Mouse (Mus musculus) kidney, postnatal 0 days (tissue): ENCODE data around the gene Cnot10. TPM values are rescaled to one million over a fixed set of nuclear protein-coding genes. Genes with fewer than 3 reads are reported as not detected.
A peak's percentile ranks its signal among the peaks of the same experiment; 100 is the strongest.

ENCODE experiments used
- ATAC-seq: fragments of 200-750 bp; cut with Nextera tagmentation; replicated peaks from 2 replicates; pipeline ENCODE4 v1.8.0; 2017; ENCODE audit warnings: low read depth, moderate number of reproducible peaks, moderate TSS enrichment, moderate library complexity; ENCODE audit not compliant: low FRiP score
- DNase-seq: peaks from one replicate; pipeline ENCODE4 v3.0.0-alpha.2; 2016; ENCODE audit warnings: low spot score
- H3K27ac ChIP-seq: fragments of 300-500 bp; sonication (generic); 2 replicates; pipeline ENCODE4 v1.5.1; 2014; ENCODE audit warnings: mild to moderate bottlenecking
- H3K27me3 ChIP-seq: fragments of 300-500 bp; sonication (generic); 2 replicates; pipeline ENCODE4 v1.6.1; 2014; ENCODE audit warnings: low read length, mixed read lengths; ENCODE audit not compliant: insufficient read depth
- H3K36me3 ChIP-seq: fragments of 300-500 bp; sonication (generic); 2 replicates; pipeline ENCODE4 v1.6.1; 2014; ENCODE audit warnings: low read length, mixed read lengths; ENCODE audit not compliant: insufficient read depth
- H3K4me1 ChIP-seq: fragments of 300-500 bp; sonication (generic); replicated peaks from 2 replicates; pipeline ENCODE4 v1.6.1; 2014; ENCODE audit warnings: antibody characterized with exemption, low read length, mixed read lengths; ENCODE audit not compliant: insufficient read depth
- H3K4me2 ChIP-seq: fragments of 300-500 bp; sonication (generic); 2 replicates; pipeline ENCODE4 v1.6.1; 2014; ENCODE audit warnings: mild to moderate bottlenecking, low read length, moderate library complexity, mixed read lengths
- H3K4me3 ChIP-seq: fragments of 300-500 bp; sonication (generic); replicated peaks from 2 replicates; pipeline ENCODE4 v1.5.1; 2014; ENCODE audit warnings: low read depth, low read length
- H3K9ac ChIP-seq: fragments of 300-500 bp; sonication (generic); 2 replicates; pipeline ENCODE4 v1.6.1; 2014; ENCODE audit warnings: low read depth, low read length
- H3K9me3 ChIP-seq: fragments of 300-500 bp; sonication (generic); replicated peaks from 2 replicates; pipeline ENCODE4 v1.6.1; 2016; ENCODE audit warnings: low read length, inconsistent platforms, mixed read lengths
- CTCF ChIP-seq: IDR thresholded peaks from 2 replicates; pipeline ENCODE4 v1.5.1; 2016; ENCODE audit warnings: antibody characterized with exemption, low read depth, mild to moderate bottlenecking, moderate library complexity
- WGBS: fragments of 180-500 bp; shearing (Covaris S2); extraction: QIAGEN DNeasy Blood & Tissue Kit; methylation state at CpG from one replicate; pipeline ENCODE4 v1.1.7; 2014; 5-methylcytosine and 5-hydroxymethylcytosine counted together
- polyA plus RNA-seq: library from polyadenylated mRNA; unstranded; fragments of >200 nt; fragmentation: Nextera tagmentation; extraction: Ambion mirVana; gene quantifications from 2 replicates; pipeline ENCODE4 v1.2.1, GENCODE M21; 2015

Cnot10 gene
- polyA plus RNA-seq, 1 experiment from 2014 or later, result 45.7 TPM

- Histone ChIP-seq H3K9me3 (no peaks in the 10 kb centered on the region), H3K36me3 (peaks cover 19% of the 10 kb centered on the region; the same call in 1 of the 2 replicates), H3K27me3 (no peaks in the 10 kb centered on the region), H3K9ac (no peak overlapping the region), H3K27ac (no peak overlapping the region), H3K4me2 (no peak overlapping the region), H3K4me3 (no peak overlapping the region), H3K4me1 (no peaks in the 10 kb centered on the region)
- TF ChIP-seq CTCF, result no peak
- ATAC-seq, result no peak
- no peak for DNase-seq
- 66% methylated on average over 12 of the region's 12 CpGs for WGBS
These were observed 36.0 kb downstream of the Cnot10 start for GRCm38 (mm10) chr9:114603876-114604540.

DNA sequence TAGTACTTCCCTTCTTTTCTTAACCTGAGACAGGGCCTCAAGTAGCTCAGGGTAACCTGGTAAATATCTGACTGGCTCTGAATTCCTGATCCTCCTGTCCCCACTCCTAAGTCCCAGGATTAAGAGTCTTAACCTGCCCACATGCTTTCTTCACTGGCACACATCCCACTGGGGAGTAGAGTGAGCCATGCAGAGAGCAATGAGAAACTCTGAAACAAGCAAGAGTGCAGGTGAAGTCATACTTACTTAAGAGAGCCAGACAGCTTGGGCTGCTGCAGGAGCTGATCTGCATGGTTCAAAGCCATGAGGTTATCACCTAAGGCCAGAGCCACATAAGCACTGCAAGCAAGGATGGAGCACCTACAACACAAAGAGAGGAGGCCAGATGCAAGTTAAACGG lies 38.9 kb downstream of the Cnot10 start:
- Histone ChIP-seq H3K36me3 (peaks cover 27% of the 10 kb centered on the region), H3K9me3 (no peaks in the 10 kb centered on the region), H3K4me2 (no peak overlapping the region), H3K27me3 (no peaks in the 10 kb centered on the region), H3K27ac (no peak overlapping the region), H3K4me3 (no peak overlapping the region), H3K9ac (no peak overlapping the region), H3K4me1 (no peaks in the 10 kb centered on the region)
- DNase-seq (no peak), ATAC-seq (no peak)
- TF ChIP-seq CTCF, result no peak
- WGBS, result 93% methylated on average over 1 of the region's 1 CpGs

GRCm38 (mm10) chr9:114585017-114585345 lies 55.0 kb downstream of the Cnot10 start:
- Histone ChIP-seq H3K4me3 (no peak overlapping the region), H3K36me3 (no peaks in the 10 kb centered on the region), H3K27me3 (no peaks in the 10 kb centered on the region), H3K9me3 (no peaks in the 10 kb centered on the region), H3K4me2 (peak overlapping the region; percentile 90), H3K9ac (0 out of 2 replicates have a peak overlapping the region, but pooled peaks have one; percentile 67), H3K27ac (peak overlapping the region; percentile 62; the same call in 1 of the 2 replicates), H3K4me1 (peaks cover 4% of the 10 kb centered on the region; the same call in 1 of the 2 replicates)
- 48% methylated on average over 5 of the region's 5 CpGs for WGBS
- ATAC-seq, result 0 out of 2 replicates have a peak, but pooled peaks have one; percentile 14
- peak; percentile 58 for TF ChIP-seq CTCF
- peak; percentile 31 for DNase-seq

DNA sequence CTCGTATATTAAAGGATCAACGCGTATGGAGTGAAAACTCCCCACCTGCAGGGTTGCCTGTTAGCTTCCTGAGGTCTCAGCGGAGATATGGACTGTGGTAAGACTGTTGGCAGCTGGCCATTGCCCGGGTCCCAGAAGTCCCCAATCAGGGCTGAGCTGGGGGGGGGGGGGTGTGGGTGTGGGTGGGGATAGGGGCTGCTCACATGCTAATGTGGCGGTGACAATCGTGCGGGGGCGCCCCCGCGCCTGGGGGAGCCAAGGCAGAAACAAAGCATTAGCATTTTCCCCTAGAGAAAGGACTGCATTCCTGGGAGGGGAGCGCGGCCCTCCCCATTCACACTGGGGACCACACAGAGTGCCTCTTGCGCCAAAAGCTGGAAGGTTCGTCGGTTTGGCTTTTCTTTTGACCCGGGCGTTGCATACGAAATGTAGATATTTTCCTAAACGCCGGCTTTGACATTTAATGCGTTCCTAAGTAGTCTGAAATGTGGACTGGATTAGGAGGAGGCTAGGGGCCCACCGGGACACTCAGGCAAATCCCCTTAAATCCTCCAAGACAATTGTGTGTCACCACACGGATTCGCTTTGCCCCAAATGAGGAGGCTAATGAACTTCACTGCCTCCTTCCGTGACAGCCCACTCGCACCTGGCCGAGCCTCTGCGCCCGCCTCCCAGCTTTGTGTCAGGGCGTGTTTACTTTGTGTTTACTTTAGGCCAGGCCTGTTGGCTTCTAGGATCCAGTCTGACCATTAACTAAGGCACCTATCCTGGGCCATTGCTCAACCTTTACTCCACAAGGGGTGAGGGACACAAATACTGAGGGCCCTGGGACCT lies 55.6 kb downstream of the Cnot10 start:
- H3K4me1 ChIP-seq, result peaks cover 4% of the 10 kb centered on the region; the same call in 1 of the 2 replicates
- H3K9ac ChIP-seq, result peak overlapping the region; percentile 67
- ATAC-seq, result peak; percentile 61
- DNase-seq, result peak; percentile 61
- H3K9me3 ChIP-seq, result no peaks in the 10 kb centered on the region
- H3K27me3 ChIP-seq, result no peaks in the 10 kb centered on the region
- H3K27ac ChIP-seq, result peak overlapping the region; percentile 62
- H3K4me2 ChIP-seq, result peak overlapping the region; percentile 90
- no peak for TF ChIP-seq CTCF
- 7% methylated on average over 31 of the region's 31 CpGs for WGBS
- no peaks in the 10 kb centered on the region for H3K36me3 ChIP-seq
- H3K4me3 ChIP-seq, result peak overlapping the region; percentile 45

DNA sequence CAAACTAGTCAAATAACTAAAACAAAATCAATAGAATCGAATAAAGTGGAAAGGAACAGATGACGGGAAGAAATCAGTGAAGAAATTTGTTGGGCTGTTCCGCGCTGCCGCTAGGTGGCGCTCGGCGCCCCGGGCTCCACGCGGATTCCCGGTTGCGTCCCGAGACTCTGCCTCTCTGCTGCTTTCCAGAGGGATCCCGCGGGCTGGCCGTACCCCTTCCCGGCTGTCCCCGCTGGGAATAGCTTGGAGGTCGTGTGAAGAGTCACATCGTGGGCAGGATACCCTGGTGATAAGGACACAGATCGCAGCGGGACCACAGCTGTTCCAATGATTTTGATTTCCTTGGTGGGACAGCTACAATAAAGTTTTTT lies 56.2 kb downstream of the Cnot10 start:
- TF ChIP-seq CTCF, result peak; percentile 95
- no peaks in the 10 kb centered on the region for H3K36me3 ChIP-seq
- H3K4me2 ChIP-seq, result peak overlapping the region; percentile 90
- H3K4me3 ChIP-seq, result peak overlapping the region; percentile 45
- DNase-seq (peak; percentile 82), ATAC-seq (peak; percentile 47)
- peak overlapping the region; percentile 62; the same call in 1 of the 2 replicates for H3K27ac ChIP-seq
- H3K27me3 ChIP-seq, result no peaks in the 10 kb centered on the region
- H3K4me1 ChIP-seq, result peaks cover 4% of the 10 kb centered on the region; the same call in 1 of the 2 replicates
- H3K9ac ChIP-seq, result peak overlapping the region; percentile 67
- under 1% methylated on average over 23 of the region's 23 CpGs for WGBS
- H3K9me3 ChIP-seq, result no peaks in the 10 kb centered on the region

DNA sequence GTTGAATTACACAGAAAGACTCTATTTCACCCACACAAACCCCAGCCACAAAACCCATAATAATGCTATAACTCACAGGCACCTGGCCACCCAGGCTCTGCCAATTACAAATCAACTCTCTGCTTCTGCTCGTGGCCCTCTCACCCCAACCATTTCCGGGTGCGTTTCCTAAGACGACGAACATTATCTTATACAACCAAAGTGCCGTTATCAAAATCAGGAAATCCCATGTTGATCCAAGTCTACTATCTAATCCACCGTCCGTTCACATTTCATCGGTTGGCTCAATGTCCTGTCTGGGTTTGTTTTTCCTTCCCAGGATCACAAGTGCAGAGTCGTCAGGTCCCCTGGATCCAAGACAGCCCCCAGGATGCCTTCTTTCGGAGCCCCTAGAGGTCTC lies 61.3 kb downstream of the Cnot10 start:
- no peak for TF ChIP-seq CTCF
- WGBS, result 38% methylated on average over 11 of the region's 11 CpGs
- H3K27ac ChIP-seq, result no peak overlapping the region
- no peaks in the 10 kb centered on the region for H3K4me1 ChIP-seq
- H3K36me3 ChIP-seq, result no peaks in the 10 kb centered on the region
- no peaks in the 10 kb centered on the region for H3K27me3 ChIP-seq
- no peak overlapping the region for H3K4me2 ChIP-seq
- no peaks in the 10 kb centered on the region for H3K9me3 ChIP-seq
- H3K9ac ChIP-seq, result no peak overlapping the region
- no peak overlapping the region for H3K4me3 ChIP-seq
- ATAC-seq (no peak), DNase-seq (no peak)
